Mouse (Mus musculus): ENCODE data around the gene Klf13. TPM values are rescaled to one million over a fixed set of nuclear protein-coding genes. Genes with fewer than 3 reads are reported as not detected.

Gene Klf13
- total and polyA plus RNA-seq, 3 experiments: 21.6 to 54.6 (median 50.0) TPM

DNA sequence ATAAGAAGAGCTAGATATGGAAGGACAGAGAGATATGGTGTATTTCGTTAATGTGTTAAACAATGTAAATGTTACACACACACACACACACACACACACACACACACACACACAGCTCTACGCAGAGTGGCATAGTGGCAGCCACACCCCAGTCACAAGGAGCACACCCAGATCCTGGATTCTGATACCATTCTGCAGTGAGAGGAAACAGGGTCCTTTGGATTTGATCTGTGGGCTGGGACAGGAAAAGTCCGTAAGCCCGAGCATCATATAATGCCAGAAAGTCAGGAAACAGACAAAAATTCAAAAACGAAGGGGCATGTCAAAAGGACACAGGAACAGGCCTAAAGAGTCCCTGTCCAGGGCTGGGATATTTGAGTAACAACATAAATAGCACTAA is 33.1 kb downstream of the Klf13 start:
- intact Hi-C loops (cut with DNase I): no loop called here
- TF ChIP-seq POLR2A (IDR thresholded peaks at IDR 0.05; ENCODE audit: insufficient read depth, low read depth, low read length) (no peak), EP300 (IDR thresholded peaks at IDR 0.05; ENCODE audit: insufficient read depth, low read depth, low read length) (peak; percentile 70; the same call in 1 of the 2 replicates)
- peaks cover 9% of the 10 kb centered on the region for H3K79me2 ChIP-seq (replicated peaks; ENCODE audit: control insufficient read depth, insufficient read depth, low read length)
- H3K27me3 ChIP-seq (ENCODE audit: control insufficient read depth, insufficient read depth, low read length): no peaks in the 10 kb centered on the region
- H3K9ac ChIP-seq (ENCODE audit: low read depth, low read length): peak overlapping the region; percentile 82
- H3K4me3 ChIP-seq: peak overlapping the region; percentile 46
- WGBS: 29% methylated on average over 5 of the region's 5 CpGs
- no peak for DNase-seq
- H3K36me3 ChIP-seq (ENCODE audit: control insufficient read depth, insufficient read depth, low read length): peaks cover 42% of the 10 kb centered on the region
- peaks cover 64% of the 10 kb centered on the region for H3K4me1 ChIP-seq (ENCODE audit: control insufficient read depth, insufficient read depth, low read length)
- H3K27ac ChIP-seq: peak overlapping the region; percentile 97

DNA sequence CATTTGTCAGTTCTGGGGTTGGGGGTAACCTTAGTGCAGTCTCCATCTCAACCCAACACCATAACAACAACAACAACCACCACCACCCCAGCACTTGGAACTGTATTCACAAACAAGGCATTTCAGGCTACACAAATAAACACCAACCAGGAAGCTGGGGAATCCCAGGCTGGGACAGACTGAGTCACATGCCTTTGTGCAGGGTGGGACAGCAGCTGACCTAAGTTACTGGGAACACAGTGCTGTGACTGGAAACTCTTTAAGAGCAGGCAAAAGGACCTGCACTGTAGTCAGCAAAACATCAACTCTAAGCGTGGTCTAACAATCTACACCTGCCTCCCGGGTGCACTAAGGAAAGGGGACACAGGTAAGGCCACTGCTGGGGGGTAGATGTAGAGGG is 33.5 kb downstream of the Klf13 start:
- H3K9ac ChIP-seq (ENCODE audit: low read depth, low read length): peak overlapping the region; percentile 82
- peaks cover 10% of the 10 kb centered on the region for H3K79me2 ChIP-seq (replicated peaks; ENCODE audit: control insufficient read depth, insufficient read depth, low read length)
- intact Hi-C loops (cut with DNase I): no loop called here
- TF ChIP-seq EP300 (IDR thresholded peaks at IDR 0.05; ENCODE audit: insufficient read depth, low read depth, low read length): peak; percentile 99
- peak; percentile 92 for TF ChIP-seq POLR2A (IDR thresholded peaks at IDR 0.05; ENCODE audit: insufficient read depth, low read depth, low read length)
- TF ChIP-seq CTCF (IDR thresholded peaks at IDR 0.05): no peak
- peak overlapping the region; percentile 97 for H3K27ac ChIP-seq
- peak in 1 of 2 experiments; percentile 83 for DNase-seq
- peak overlapping the region; percentile 42 for H3K4me3 ChIP-seq
- 24% methylated on average over 2 of the region's 2 CpGs for WGBS
- peaks cover 46% of the 10 kb centered on the region for H3K36me3 ChIP-seq (ENCODE audit: control insufficient read depth, insufficient read depth, low read length)
- H3K4me1 ChIP-seq (ENCODE audit: control insufficient read depth, insufficient read depth, low read length): peaks cover 63% of the 10 kb centered on the region
- no peaks in the 10 kb centered on the region for H3K27me3 ChIP-seq (ENCODE audit: control insufficient read depth, insufficient read depth, low read length)

DNA sequence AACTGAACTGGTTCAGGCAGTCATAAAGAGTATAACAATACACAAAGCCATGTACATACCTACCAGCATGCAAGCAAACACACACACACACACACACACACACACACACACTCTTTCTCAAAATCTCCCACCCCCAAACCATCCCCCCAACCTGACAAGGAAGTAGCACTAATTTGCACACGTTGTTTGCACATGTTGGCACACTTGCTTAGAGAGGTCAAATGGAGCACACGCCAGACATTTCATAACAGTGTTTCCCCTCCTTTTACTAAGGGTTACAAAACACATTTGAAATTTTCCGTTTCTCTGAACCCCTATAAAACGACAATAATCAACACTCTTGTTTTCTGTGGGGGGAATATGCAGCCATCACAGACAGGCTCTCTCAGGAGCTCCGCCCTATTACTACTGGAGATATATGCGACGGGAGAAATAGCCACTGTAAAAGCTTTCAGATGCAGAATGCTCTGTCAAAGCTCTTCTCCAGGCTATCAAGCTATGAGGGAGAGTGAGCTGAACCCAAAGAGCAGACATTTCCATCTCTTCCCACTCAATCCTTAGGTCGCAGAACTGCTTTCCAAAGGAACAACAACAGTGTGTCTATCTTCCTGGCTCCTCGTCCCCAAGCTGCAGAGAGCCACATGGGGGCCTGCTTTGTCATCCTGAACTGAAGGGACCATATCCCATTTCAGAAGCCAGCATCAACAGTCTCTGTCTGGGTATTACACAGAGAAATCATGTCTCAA is 34.9 kb downstream of the Klf13 start:
- H3K79me2 ChIP-seq (replicated peaks; ENCODE audit: control insufficient read depth, insufficient read depth, low read length): peaks cover 10% of the 10 kb centered on the region
- H3K36me3 ChIP-seq (ENCODE audit: control insufficient read depth, insufficient read depth, low read length): peaks cover 46% of the 10 kb centered on the region
- peak overlapping the region; percentile 97 for H3K27ac ChIP-seq
- peaks cover 58% of the 10 kb centered on the region for H3K4me1 ChIP-seq (ENCODE audit: control insufficient read depth, insufficient read depth, low read length)
- intact Hi-C loops (cut with DNase I): no loop called here
- H3K27me3 ChIP-seq (ENCODE audit: control insufficient read depth, insufficient read depth, low read length): no peaks in the 10 kb centered on the region
- peak overlapping the region; percentile 36; the same call in 1 of the 2 replicates for H3K9ac ChIP-seq (ENCODE audit: low read depth, low read length)
- no peak for DNase-seq
- WGBS: 30% methylated on average over 9 of the region's 9 CpGs
- TF ChIP-seq POLR2A (IDR thresholded peaks at IDR 0.05; ENCODE audit: insufficient read depth, low read depth, low read length): no peak
- no peak for TF ChIP-seq CTCF (IDR thresholded peaks at IDR 0.05)
- no peak overlapping the region for H3K4me3 ChIP-seq

DNA sequence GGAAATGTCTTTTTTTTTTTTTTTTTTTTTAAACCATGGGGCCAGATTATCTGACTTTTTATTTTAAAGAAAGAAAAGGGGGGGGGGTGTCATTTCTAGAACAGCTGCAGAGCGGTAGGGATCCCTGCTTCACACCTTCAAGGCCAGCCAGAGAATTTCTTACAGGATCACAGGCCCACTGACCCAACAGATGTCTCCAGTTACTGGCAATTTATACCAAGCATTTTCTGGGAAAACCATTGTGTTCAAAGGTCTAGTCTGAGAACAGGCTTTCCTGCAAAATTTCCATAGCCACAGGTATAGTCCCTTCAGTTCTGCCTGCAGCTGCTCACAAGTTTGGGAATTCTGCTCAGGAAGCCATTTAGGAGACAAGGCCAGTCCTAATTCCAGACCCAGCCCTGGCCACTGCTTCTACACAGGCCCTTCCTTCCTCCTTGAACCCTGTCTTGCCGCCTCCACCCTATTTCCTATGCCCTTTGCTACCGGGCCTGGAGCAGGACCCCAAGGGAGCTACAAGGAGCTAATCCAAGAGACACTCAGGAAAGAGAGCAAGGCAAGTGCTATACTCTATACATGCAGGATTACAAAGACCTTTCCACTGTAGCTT is 36.0 kb downstream of the Klf13 start:
- Histone ChIP-seq H3K4me1 (ENCODE audit: control insufficient read depth, insufficient read depth, low read length) (peaks cover 55% of the 10 kb centered on the region), H3K79me2 (replicated peaks; ENCODE audit: control insufficient read depth, insufficient read depth, low read length) (peaks cover 8% of the 10 kb centered on the region), H3K4me3 (no peak overlapping the region; the same call in 1 of the 2 replicates), H3K27ac (peak overlapping the region; percentile 97), H3K27me3 (ENCODE audit: control insufficient read depth, insufficient read depth, low read length) (no peaks in the 10 kb centered on the region), H3K9ac (ENCODE audit: low read depth, low read length) (peak overlapping the region; percentile 11), H3K36me3 (ENCODE audit: control insufficient read depth, insufficient read depth, low read length) (peaks cover 40% of the 10 kb centered on the region)
- DNase-seq: peak; percentile 61 to 62
- intact Hi-C loops (cut with DNase I): no loop called here
- WGBS: 37% methylated on average over 3 of the region's 3 CpGs
- TF ChIP-seq CTCF (IDR thresholded peaks at IDR 0.05): no peak
- peak; percentile 88 for TF ChIP-seq EP300 (IDR thresholded peaks at IDR 0.05; ENCODE audit: insufficient read depth, low read depth, low read length)
- peak; percentile 40; the same call in 1 of the 2 replicates for TF ChIP-seq POLR2A (IDR thresholded peaks at IDR 0.05; ENCODE audit: insufficient read depth, low read depth, low read length)

DNA sequence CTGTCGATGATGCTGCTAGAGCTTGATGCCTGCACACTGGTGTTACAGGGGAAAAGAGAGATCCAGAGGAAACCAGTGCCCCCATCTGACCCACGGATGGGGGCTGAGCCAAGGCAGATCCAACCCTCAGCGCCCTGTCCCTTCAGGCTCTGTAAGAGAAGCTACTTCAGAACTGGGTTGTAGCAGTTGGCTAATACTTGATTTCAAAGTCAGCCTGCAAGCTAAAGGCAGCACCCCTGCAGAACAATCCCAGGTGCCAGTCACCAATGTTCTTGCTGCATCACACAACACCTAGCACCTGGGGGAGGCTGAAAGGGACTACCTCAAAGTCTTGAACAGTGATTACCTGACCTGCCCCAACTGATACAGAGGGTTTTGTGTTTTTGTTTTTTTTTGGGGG is 36.8 kb downstream of the Klf13 start:
- peak in 1 of 2 experiments; percentile 40 for DNase-seq
- TF ChIP-seq POLR2A (IDR thresholded peaks at IDR 0.05; ENCODE audit: insufficient read depth, low read depth, low read length) (no peak), CTCF (IDR thresholded peaks at IDR 0.05) (no peak), EP300 (IDR thresholded peaks at IDR 0.05; ENCODE audit: insufficient read depth, low read depth, low read length) (no peak)
- intact Hi-C loops (cut with DNase I): no loop called here
- Histone ChIP-seq H3K36me3 (ENCODE audit: control insufficient read depth, insufficient read depth, low read length) (peaks cover 37% of the 10 kb centered on the region), H3K27ac (peak overlapping the region; percentile 97), H3K79me2 (replicated peaks; ENCODE audit: control insufficient read depth, insufficient read depth, low read length) (peaks cover 8% of the 10 kb centered on the region), H3K9ac (ENCODE audit: low read depth, low read length) (no peak overlapping the region), H3K27me3 (ENCODE audit: control insufficient read depth, insufficient read depth, low read length) (no peaks in the 10 kb centered on the region), H3K4me1 (ENCODE audit: control insufficient read depth, insufficient read depth, low read length) (peaks cover 59% of the 10 kb centered on the region), H3K4me3 (no peak overlapping the region)
- 56% methylated on average over 3 of the region's 3 CpGs for WGBS

DNA sequence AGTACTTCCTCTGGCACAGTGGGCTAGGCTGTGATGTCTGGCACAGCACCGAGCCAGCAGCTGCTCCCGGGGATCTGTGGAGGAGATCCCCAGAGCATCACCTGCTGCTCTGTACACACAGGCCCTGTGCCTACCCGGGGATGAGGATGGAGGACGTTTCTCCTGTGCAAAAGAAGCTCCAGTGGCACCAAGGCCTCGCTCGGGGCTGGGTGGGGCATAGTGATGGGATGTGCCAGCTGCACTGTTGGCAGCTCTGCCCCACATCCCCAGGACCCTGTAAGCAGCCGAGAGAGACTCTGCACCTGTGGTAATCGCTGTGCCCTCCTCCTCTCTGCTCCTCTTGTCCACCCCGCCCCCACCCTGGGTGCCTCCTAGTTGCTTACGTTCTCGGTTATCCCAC is 37.4 kb downstream of the Klf13 start:
- Histone ChIP-seq H3K4me1 (ENCODE audit: control insufficient read depth, insufficient read depth, low read length) (peaks cover 58% of the 10 kb centered on the region), H3K27me3 (ENCODE audit: control insufficient read depth, insufficient read depth, low read length) (no peaks in the 10 kb centered on the region), H3K36me3 (ENCODE audit: control insufficient read depth, insufficient read depth, low read length) (peaks cover 34% of the 10 kb centered on the region), H3K4me3 (no peak overlapping the region), H3K9ac (ENCODE audit: low read depth, low read length) (peak overlapping the region; percentile 45), H3K27ac (peak overlapping the region; percentile 97), H3K79me2 (replicated peaks; ENCODE audit: control insufficient read depth, insufficient read depth, low read length) (peaks cover 6% of the 10 kb centered on the region)
- WGBS: 57% methylated on average over 11 of the region's 11 CpGs
- TF ChIP-seq POLR2A (IDR thresholded peaks at IDR 0.05; ENCODE audit: insufficient read depth, low read depth, low read length) (no peak), CTCF (IDR thresholded peaks at IDR 0.05) (no peak), EP300 (IDR thresholded peaks at IDR 0.05; ENCODE audit: insufficient read depth, low read depth, low read length) (no peak)
- peak; percentile 34 to 49 for DNase-seq
- intact Hi-C loops (cut with DNase I): no loop called here
